Comparison of ENCODE assay signal across 21 mouse cellular contexts in the genomic region with DNA sequence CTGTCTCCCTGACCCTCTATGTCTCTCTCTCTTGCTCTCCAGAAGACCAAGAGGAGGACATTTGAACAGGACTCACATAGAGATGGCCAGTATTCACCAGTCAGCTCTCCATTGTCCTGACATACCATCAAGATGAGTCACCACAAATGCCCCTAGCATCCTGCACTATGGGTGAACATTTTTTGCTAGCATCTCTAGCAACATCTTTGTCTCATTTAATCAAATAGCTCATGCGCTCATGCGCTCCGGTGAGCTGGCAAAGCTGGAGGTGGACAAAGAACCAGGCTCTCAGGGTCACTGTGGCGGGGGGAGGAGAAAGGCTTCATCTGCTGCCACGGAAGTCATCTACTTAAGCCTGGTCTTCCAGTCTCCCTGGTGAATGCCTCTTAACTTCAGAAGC.
"Had no signal": no experiment of that assay in that cellular context is flagged by ENCODE, and none has a peak within 500 bp of the region (broad histone marks: within the 10 kb centered on the region; RNA-seq: fewer than 3 reads in every experiment).

No protein-coding gene starts in this region.

- H3K27ac ChIP-seq: limb, embryonic 12.5 days; limb, embryonic 15.5 days; liver, embryonic 14.5 days; macrophage; neural tube, embryonic 13.5 days; stomach, postnatal 0 days had no signal

- ATAC-seq: liver, postnatal 0 days; lung, postnatal 0 days; midbrain, embryonic 16.5 days had no signal

- H3K27me3 ChIP-seq: neural tube, embryonic 13.5 days had no signal

- H3K4me3 ChIP-seq: limb, embryonic 12.5 days; limb, embryonic 15.5 days; myocyte; neural tube, embryonic 13.5 days had no signal

- H3K9me3 ChIP-seq: limb, embryonic 12.5 days; limb, embryonic 15.5 days; neural tube, embryonic 13.5 days had no signal

- H3K36me3 ChIP-seq: limb, embryonic 12.5 days; limb, embryonic 15.5 days; neural tube, embryonic 13.5 days had no signal

- DNase-seq: kidney, adult 18-20 months; kidney, adult 9 months; kidney, postnatal 14 days; left cerebral cortex, postnatal 4 days; liver, postnatal 0 days; lung, embryonic 14.5 days; right cerebral cortex, adult 18-20 months; right cerebral cortex, postnatal 14 days; right cerebral cortex, postnatal 4 days; thymus, adult 2 months; thymus, postnatal 25 days had no signal

- H3K4me2 ChIP-seq: limb, embryonic 12.5 days; limb, embryonic 15.5 days; liver, embryonic 11.5 days; lung, embryonic 14.5 days; neural tube, embryonic 13.5 days had no signal

- H3K9ac ChIP-seq: limb, embryonic 12.5 days; limb, embryonic 15.5 days; liver, embryonic 14.5 days; liver, postnatal 0 days; lung, embryonic 14.5 days; neural tube, embryonic 13.5 days had no signal
